Mouse (Mus musculus): ENCODE data around the gene Nedd8.
A peak's percentile ranks its signal among the peaks of the same experiment; 100 is the strongest.

DNA sequence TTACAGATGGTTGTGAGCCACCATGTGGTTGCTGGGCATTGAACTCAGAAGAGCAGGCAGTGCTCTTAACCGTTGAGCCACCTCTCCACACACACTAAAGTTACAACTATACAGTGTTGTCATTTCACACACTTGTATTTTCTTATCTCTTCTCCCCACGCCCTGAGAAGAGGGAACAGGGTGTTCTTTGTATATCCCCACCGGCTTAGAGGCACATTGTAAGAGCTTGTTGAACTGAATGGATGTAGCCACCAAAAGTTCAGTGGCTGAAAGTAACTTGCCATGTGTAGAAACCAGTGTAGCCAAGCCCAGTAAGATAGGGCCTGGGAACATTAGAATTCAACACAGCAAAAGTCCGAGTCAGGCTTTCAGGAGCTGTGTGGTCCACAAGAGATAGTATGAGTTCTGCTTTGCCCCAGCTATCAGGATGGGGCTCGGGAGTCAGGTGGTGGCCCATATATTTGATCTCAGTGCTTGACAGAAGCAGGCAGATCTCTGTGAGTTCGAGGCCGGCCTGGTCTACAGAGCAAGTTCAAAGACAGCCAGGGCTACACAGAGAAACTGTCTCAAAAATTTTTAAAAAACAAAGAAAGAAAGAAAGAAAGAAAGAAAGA, 57.3 kb downstream of the Nedd8 start:
- no peak for TF ChIP-seq GATA1 (IDR thresholded peaks at IDR 0.05; ENCODE audit: borderline replicate concordance, low read length)
- no peak for TF ChIP-seq CTCF (IDR thresholded peaks at IDR 0.05; ENCODE audit: low read depth, low read length)
- TF ChIP-seq TAL1 (conservative IDR thresholded peaks at IDR 0.05; ENCODE audit: low read depth, low read length) = peak; percentile 64
